Mouse (Mus musculus): Measurements from ENCODE around the gene Ecel1. TPM values are rescaled to one million over a fixed set of nuclear protein-coding genes. Genes with fewer than 3 reads are reported as not detected.

Ecel1 gene
- polyA plus RNA-seq, 1 experiment from 2014 or later, result 0.17 TPM

- TF ChIP-seq CTCF (IDR thresholded peaks at IDR 0.05) (no peak), EP300 (IDR thresholded peaks at IDR 0.05) (no peak)
- Histone ChIP-seq H3K4me3 (ENCODE audit: low read depth, low read length) (no peak overlapping the region), H3K4me2 (replicated peaks; ENCODE audit: low read depth, low read length) (no peak overlapping the region), H3K36me3 (ENCODE audit: insufficient read depth, low read length) (no peaks in the 10 kb centered on the region), H3K9me3 (ENCODE audit: low read length) (no peaks in the 10 kb centered on the region), H3K27me3 (replicated peaks; ENCODE audit: insufficient read depth, low read length) (0 out of 2 replicates have a peak, but pooled peaks cover 2% of the 10 kb centered on the region), H3K4me1 (ENCODE audit: insufficient read depth, low read depth, low read length) (no peaks in the 10 kb centered on the region), H3K9ac (replicated peaks; ENCODE audit: low read depth) (no peak overlapping the region), H3K27ac (ENCODE audit: low read length) (no peak overlapping the region)
- ATAC-seq (no peak), DNase-seq (ENCODE audit: low spot score) (no peak)
- 33% methylated on average over 2 of the region's 2 CpGs for WGBS
These were observed 44.5 kb upstream of the Ecel1 start for GRCm38 (mm10) chr1:87200811-87201210.

GRCm38 (mm10) chr1:87198119-87199065 lies 42.1 kb upstream of the Ecel1 start:
- WGBS, result 60% methylated on average over 12 of the region's 12 CpGs
- Histone ChIP-seq H3K4me3 (ENCODE audit: low read depth, low read length) (no peak overlapping the region), H3K27ac (ENCODE audit: low read length) (no peak overlapping the region), H3K4me2 (replicated peaks; ENCODE audit: low read depth, low read length) (no peak overlapping the region), H3K9me3 (ENCODE audit: low read length) (no peaks in the 10 kb centered on the region), H3K4me1 (ENCODE audit: insufficient read depth, low read depth, low read length) (no peaks in the 10 kb centered on the region), H3K36me3 (ENCODE audit: insufficient read depth, low read length) (no peaks in the 10 kb centered on the region), H3K9ac (replicated peaks; ENCODE audit: low read depth) (no peak overlapping the region), H3K27me3 (replicated peaks; ENCODE audit: insufficient read depth, low read length) (no peaks in the 10 kb centered on the region)
- ATAC-seq (no peak), DNase-seq (ENCODE audit: low spot score) (no peak)
- no peak for TF ChIP-seq EP300 (IDR thresholded peaks at IDR 0.05)
- no peak for TF ChIP-seq CTCF (IDR thresholded peaks at IDR 0.05)

- ATAC-seq, result no peak
- H3K9ac ChIP-seq (replicated peaks; ENCODE audit: low read depth), result no peak overlapping the region
- no peaks in the 10 kb centered on the region for H3K36me3 ChIP-seq (ENCODE audit: insufficient read depth, low read length)
- WGBS, result 65% methylated on average over 9 of the region's 9 CpGs
- no peaks in the 10 kb centered on the region for H3K9me3 ChIP-seq (ENCODE audit: low read length)
- TF ChIP-seq EP300 (IDR thresholded peaks at IDR 0.05) (no peak), CTCF (IDR thresholded peaks at IDR 0.05) (no peak)
- H3K4me1 ChIP-seq (ENCODE audit: insufficient read depth, low read depth, low read length), result no peaks in the 10 kb centered on the region
- H3K27ac ChIP-seq (ENCODE audit: low read length), result no peak overlapping the region
- H3K4me3 ChIP-seq (ENCODE audit: low read depth, low read length), result no peak overlapping the region
- no peak overlapping the region for H3K4me2 ChIP-seq (replicated peaks; ENCODE audit: low read depth, low read length)
- no peaks in the 10 kb centered on the region for H3K27me3 ChIP-seq (replicated peaks; ENCODE audit: insufficient read depth, low read length)
- no peak for DNase-seq (ENCODE audit: low spot score)
These were observed 41.0 kb upstream of the Ecel1 start for GRCm38 (mm10) chr1:87197296-87197695.

GRCm38 (mm10) chr1:87190429-87190828 lies 34.1 kb upstream of the Ecel1 start, which contains the start of gene Chrnd:
Chrnd (plus strand) TSS chr1:87190607.
- H3K27me3 ChIP-seq (replicated peaks; ENCODE audit: insufficient read depth, low read length), result peaks cover 16% of the 10 kb centered on the region
- H3K4me1 ChIP-seq (ENCODE audit: insufficient read depth, low read depth, low read length), result no peaks in the 10 kb centered on the region
- 26% methylated on average over 4 of the region's 4 CpGs for WGBS
- H3K9me3 ChIP-seq (ENCODE audit: low read length), result no peaks in the 10 kb centered on the region
- DNase-seq (ENCODE audit: low spot score) (no peak), ATAC-seq (no peak)
- no peak within 1 kb of the TSS for H3K4me2 ChIP-seq (replicated peaks; ENCODE audit: low read depth, low read length)
- TF ChIP-seq EP300 (IDR thresholded peaks at IDR 0.05) (no peak), CTCF (IDR thresholded peaks at IDR 0.05) (no peak)
- H3K36me3 ChIP-seq (ENCODE audit: insufficient read depth, low read length), result no peaks in the 10 kb centered on the region
- no peak within 1 kb of the TSS for H3K9ac ChIP-seq (replicated peaks; ENCODE audit: low read depth)
- no peak within 1 kb of the TSS for H3K4me3 ChIP-seq (ENCODE audit: low read depth, low read length)
- H3K27ac ChIP-seq (ENCODE audit: low read length), result no peak within 1 kb of the TSS

- under 1% methylated on average over 15 of the region's 15 CpGs for WGBS
- Histone ChIP-seq H3K4me3 (ENCODE audit: low read depth, low read length) (peak overlapping the region; percentile 49), H3K9ac (replicated peaks; ENCODE audit: low read depth) (no peak overlapping the region; the same call in 1 of the 2 replicates), H3K27ac (ENCODE audit: low read length) (no peak overlapping the region), H3K4me1 (ENCODE audit: insufficient read depth, low read depth, low read length) (peaks cover 2% of the 10 kb centered on the region; the same call in 1 of the 2 replicates), H3K27me3 (replicated peaks; ENCODE audit: insufficient read depth, low read length) (peaks cover 37% of the 10 kb centered on the region), H3K4me2 (replicated peaks; ENCODE audit: low read depth, low read length) (peak overlapping the region; percentile 91), H3K36me3 (ENCODE audit: insufficient read depth, low read length) (no peaks in the 10 kb centered on the region), H3K9me3 (ENCODE audit: low read length) (no peaks in the 10 kb centered on the region)
- peak; percentile 89 for DNase-seq (ENCODE audit: low spot score)
- TF ChIP-seq CTCF (IDR thresholded peaks at IDR 0.05) (peak; percentile 88), EP300 (IDR thresholded peaks at IDR 0.05) (no peak)
- peak; percentile 50 for ATAC-seq
These were observed 30.7 kb upstream of the Ecel1 start for GRCm38 (mm10) chr1:87187037-87187355.

- Histone ChIP-seq H3K9ac (replicated peaks; ENCODE audit: low read depth) (no peak overlapping the region; the same call in 1 of the 2 replicates), H3K4me3 (ENCODE audit: low read depth, low read length) (peak overlapping the region; percentile 49), H3K9me3 (ENCODE audit: low read length) (no peaks in the 10 kb centered on the region), H3K36me3 (ENCODE audit: insufficient read depth, low read length) (no peaks in the 10 kb centered on the region), H3K27me3 (replicated peaks; ENCODE audit: insufficient read depth, low read length) (peaks cover 37% of the 10 kb centered on the region), H3K4me2 (replicated peaks; ENCODE audit: low read depth, low read length) (peak overlapping the region; percentile 91), H3K4me1 (ENCODE audit: insufficient read depth, low read depth, low read length) (peaks cover 2% of the 10 kb centered on the region; the same call in 1 of the 2 replicates), H3K27ac (ENCODE audit: low read length) (no peak overlapping the region)
- no peak for DNase-seq (ENCODE audit: low spot score)
- ATAC-seq, result peak; percentile 37
- TF ChIP-seq EP300 (IDR thresholded peaks at IDR 0.05) (no peak), CTCF (IDR thresholded peaks at IDR 0.05) (no peak)
- WGBS, result 3% methylated on average over 43 of the region's 54 CpGs
These were observed 30.1 kb upstream of the Ecel1 start for GRCm38 (mm10) chr1:87186261-87187036.
